Mouse (Mus musculus) embryonic facial prominence, embryonic 15.5 days (tissue): ENCODE data around the gene Pip5k1b. TPM values are rescaled to one million over a fixed set of nuclear protein-coding genes. Genes with fewer than 3 reads are reported as not detected.

Experiments
- ATAC-seq: fragments of 200-750 bp; cut with Nextera tagmentation; 2 replicates; pipeline ENCODE4 v1.8.0; 2017; ENCODE audit warnings: low read depth, moderate TSS enrichment; ENCODE audit not compliant: insufficient number of reproducible peaks, low FRiP score, low TSS enrichment
- H3K27ac ChIP-seq: fragments of 300-500 bp; sonication (generic); replicated peaks from 2 replicates; pipeline ENCODE4 v1.5.1; 2015; ENCODE audit warnings: mild to moderate bottlenecking, inconsistent platforms
- H3K27me3 ChIP-seq: fragments of 300-500 bp; sonication (generic); 2 replicates; pipeline ENCODE4 v1.6.1; 2015; ENCODE audit warnings: inconsistent platforms
- H3K36me3 ChIP-seq: fragments of 300-500 bp; sonication (generic); 2 replicates; pipeline ENCODE4 v1.6.1; 2015; ENCODE audit warnings: mild to moderate bottlenecking, inconsistent platforms
- H3K4me1 ChIP-seq: fragments of 300-500 bp; sonication (generic); 2 replicates; pipeline ENCODE4 v1.6.1; 2015; ENCODE audit warnings: inconsistent platforms
- H3K4me2 ChIP-seq: fragments of 300-500 bp; sonication (generic); replicated peaks from 2 replicates; pipeline ENCODE4 v1.6.1; 2015; ENCODE audit warnings: mild to moderate bottlenecking, inconsistent platforms
- H3K4me3 ChIP-seq: fragments of 300-500 bp; sonication (generic); replicated peaks from 2 replicates; pipeline ENCODE4 v1.5.1; 2015; ENCODE audit warnings: mild to moderate bottlenecking, inconsistent platforms
- H3K9ac ChIP-seq: fragments of 300-500 bp; sonication (generic); 2 replicates; pipeline ENCODE4 v1.6.1; 2015; ENCODE audit warnings: inconsistent platforms
- H3K9me3 ChIP-seq: fragments of 300-500 bp; sonication (generic); replicated peaks from 2 replicates; pipeline ENCODE4 v1.6.1; 2016; ENCODE audit warnings: inconsistent platforms
- WGBS: fragments of 180-500 bp; shearing (Covaris S2); methylation state at CpG from one replicate; pipeline ENCODE4 v1.1.7; 2015; 5-methylcytosine and 5-hydroxymethylcytosine counted together
- polyA plus RNA-seq: library from polyadenylated mRNA; unstranded; fragments of >200 nt; fragmentation: Nextera tagmentation; extraction: Ambion mirVana; gene quantifications from 2 replicates; pipeline ENCODE4 v1.2.1, GENCODE M21; 2015

Pip5k1b gene
- polyA plus RNA-seq, 1 experiment from 2014 or later: 1.1 TPM

GRCm38 (mm10) chr19:24352298-24352959, 203.2 kb downstream of the Pip5k1b start:
- WGBS: 84% methylated on average over 5 of the region's 5 CpGs
- ATAC-seq: no peak
- Histone ChIP-seq H3K9ac (no peak overlapping the region), H3K9me3 (no peaks in the 10 kb centered on the region), H3K4me3 (no peak overlapping the region), H3K36me3 (no peaks in the 10 kb centered on the region), H3K27me3 (no peaks in the 10 kb centered on the region), H3K27ac (no peak overlapping the region), H3K4me2 (no peak overlapping the region), H3K4me1 (no peaks in the 10 kb centered on the region)

- no peak overlapping the region for H3K9ac ChIP-seq
- peaks cover 2% of the 10 kb centered on the region; the same call in 1 of the 2 replicates for H3K4me1 ChIP-seq
- ATAC-seq: no peak
- no peak overlapping the region for H3K4me2 ChIP-seq
- H3K4me3 ChIP-seq: no peak overlapping the region
- H3K27me3 ChIP-seq: no peaks in the 10 kb centered on the region
- no peak overlapping the region for H3K27ac ChIP-seq
- 85% methylated on average over 8 of the region's 8 CpGs for WGBS
- no peaks in the 10 kb centered on the region for H3K9me3 ChIP-seq
- H3K36me3 ChIP-seq: no peaks in the 10 kb centered on the region
These were observed 211.2 kb downstream of the Pip5k1b start for GRCm38 (mm10) chr19:24344501-24344900.

GRCm38 (mm10) chr19:24342786-24343185, 212.9 kb downstream of the Pip5k1b start:
- H3K9ac ChIP-seq: no peak overlapping the region
- H3K27me3 ChIP-seq: no peaks in the 10 kb centered on the region
- 62% methylated on average over 5 of the region's 5 CpGs for WGBS
- no peak overlapping the region for H3K4me3 ChIP-seq
- no peak for ATAC-seq
- H3K4me2 ChIP-seq: no peak overlapping the region
- H3K4me1 ChIP-seq: peaks cover 2% of the 10 kb centered on the region; the same call in 1 of the 2 replicates
- H3K27ac ChIP-seq: no peak overlapping the region
- H3K9me3 ChIP-seq: no peaks in the 10 kb centered on the region
- H3K36me3 ChIP-seq: no peaks in the 10 kb centered on the region

- H3K27me3 ChIP-seq: no peaks in the 10 kb centered on the region
- H3K4me1 ChIP-seq: no peaks in the 10 kb centered on the region
- no peak for ATAC-seq
- H3K4me2 ChIP-seq: no peak overlapping the region
- H3K36me3 ChIP-seq: no peaks in the 10 kb centered on the region
- H3K27ac ChIP-seq: no peak overlapping the region
- WGBS: 58% methylated on average over 12 of the region's 12 CpGs
- no peak overlapping the region for H3K9ac ChIP-seq
- no peak overlapping the region for H3K4me3 ChIP-seq
- H3K9me3 ChIP-seq: no peaks in the 10 kb centered on the region
These were observed 219.1 kb downstream of the Pip5k1b start for GRCm38 (mm10) chr19:24336370-24337076.

- Histone ChIP-seq H3K27ac (no peak overlapping the region), H3K4me3 (no peak overlapping the region), H3K4me1 (no peaks in the 10 kb centered on the region), H3K27me3 (no peaks in the 10 kb centered on the region), H3K36me3 (no peaks in the 10 kb centered on the region), H3K9me3 (no peaks in the 10 kb centered on the region), H3K9ac (no peak overlapping the region), H3K4me2 (no peak overlapping the region)
- no peak for ATAC-seq
- WGBS: 63% methylated on average over 4 of the region's 4 CpGs
These were observed 219.9 kb downstream of the Pip5k1b start for GRCm38 (mm10) chr19:24335611-24336343.

GRCm38 (mm10) chr19:24332956-24333355, 222.7 kb downstream of the Pip5k1b start:
- H3K4me1 ChIP-seq: no peaks in the 10 kb centered on the region
- no peaks in the 10 kb centered on the region for H3K36me3 ChIP-seq
- 58% methylated on average over 5 of the region's 5 CpGs for WGBS
- H3K27ac ChIP-seq: no peak overlapping the region
- no peaks in the 10 kb centered on the region for H3K9me3 ChIP-seq
- H3K27me3 ChIP-seq: no peaks in the 10 kb centered on the region
- no peak overlapping the region for H3K4me2 ChIP-seq
- no peak overlapping the region for H3K4me3 ChIP-seq
- no peak for ATAC-seq
- H3K9ac ChIP-seq: no peak overlapping the region

- 78% methylated on average over 2 of the region's 2 CpGs for WGBS
- H3K9ac ChIP-seq: no peak overlapping the region
- no peaks in the 10 kb centered on the region for H3K4me1 ChIP-seq
- no peaks in the 10 kb centered on the region for H3K9me3 ChIP-seq
- no peaks in the 10 kb centered on the region for H3K36me3 ChIP-seq
- no peak overlapping the region for H3K4me3 ChIP-seq
- H3K27ac ChIP-seq: no peak overlapping the region
- no peak for ATAC-seq
- H3K27me3 ChIP-seq: no peaks in the 10 kb centered on the region
- H3K4me2 ChIP-seq: no peak overlapping the region
These were observed 224.4 kb downstream of the Pip5k1b start for GRCm38 (mm10) chr19:24331274-24331673.

GRCm38 (mm10) chr19:24330366-24330765, 225.3 kb downstream of the Pip5k1b start:
- ATAC-seq: no peak
- Histone ChIP-seq H3K4me3 (no peak overlapping the region), H3K4me1 (no peaks in the 10 kb centered on the region), H3K27me3 (no peaks in the 10 kb centered on the region), H3K27ac (no peak overlapping the region), H3K36me3 (no peaks in the 10 kb centered on the region), H3K9ac (no peak overlapping the region), H3K4me2 (no peak overlapping the region), H3K9me3 (no peaks in the 10 kb centered on the region)
- 74% methylated on average over 2 of the region's 2 CpGs for WGBS

GRCm38 (mm10) chr19:24327921-24328320, 227.8 kb downstream of the Pip5k1b start:
- H3K27me3 ChIP-seq: no peaks in the 10 kb centered on the region
- no peak overlapping the region for H3K4me3 ChIP-seq
- H3K9me3 ChIP-seq: no peaks in the 10 kb centered on the region
- H3K4me1 ChIP-seq: 0 out of 2 replicates have a peak, but pooled peaks cover 8% of the 10 kb centered on the region
- WGBS: 60% methylated on average over 2 of the region's 2 CpGs
- no peak overlapping the region for H3K9ac ChIP-seq
- H3K4me2 ChIP-seq: no peak overlapping the region
- no peaks in the 10 kb centered on the region for H3K36me3 ChIP-seq
- H3K27ac ChIP-seq: no peak overlapping the region
- no peak for ATAC-seq

GRCm38 (mm10) chr19:24326969-24327368, 228.7 kb downstream of the Pip5k1b start:
- Histone ChIP-seq H3K36me3 (no peaks in the 10 kb centered on the region), H3K27me3 (no peaks in the 10 kb centered on the region), H3K9ac (no peak overlapping the region), H3K4me3 (no peak overlapping the region), H3K9me3 (no peaks in the 10 kb centered on the region), H3K4me2 (no peak overlapping the region), H3K27ac (no peak overlapping the region), H3K4me1 (0 out of 2 replicates have a peak, but pooled peaks cover 8% of the 10 kb centered on the region)
- ATAC-seq: no peak
- 45% methylated on average over 1 of the region's 1 CpGs for WGBS

GRCm38 (mm10) chr19:24325692-24326091, 230.0 kb downstream of the Pip5k1b start:
- Histone ChIP-seq H3K36me3 (no peaks in the 10 kb centered on the region), H3K27me3 (no peaks in the 10 kb centered on the region), H3K9me3 (no peaks in the 10 kb centered on the region), H3K9ac (no peak overlapping the region), H3K27ac (no peak overlapping the region), H3K4me2 (no peak overlapping the region), H3K4me3 (no peak overlapping the region), H3K4me1 (0 out of 2 replicates have a peak, but pooled peaks cover 8% of the 10 kb centered on the region)
- ATAC-seq: no peak
- WGBS: 70% methylated on average over 6 of the region's 6 CpGs
